Mouse (Mus musculus) stomach, postnatal 0 days (tissue): ENCODE measurements at regions not wholly inside any gene's neighbourhood (a gene's known extent, or its start where the extent isn't known, plus 50 kb on each side); places are given as distances from the start of the nearest gene placed in this dataset.

Source experiments
- CTCF ChIP-seq: IDR thresholded peaks from 2 replicates; pipeline ENCODE4 v1.5.1; 2016; ENCODE audit warnings: antibody characterized with exemption, low read depth, mild to moderate bottlenecking, moderate library complexity
- EP300 ChIP-seq: optimal IDR thresholded peaks from 2 replicates; pipeline ENCODE3; 2016; ENCODE audit warnings: antibody characterized with exemption

DNA sequence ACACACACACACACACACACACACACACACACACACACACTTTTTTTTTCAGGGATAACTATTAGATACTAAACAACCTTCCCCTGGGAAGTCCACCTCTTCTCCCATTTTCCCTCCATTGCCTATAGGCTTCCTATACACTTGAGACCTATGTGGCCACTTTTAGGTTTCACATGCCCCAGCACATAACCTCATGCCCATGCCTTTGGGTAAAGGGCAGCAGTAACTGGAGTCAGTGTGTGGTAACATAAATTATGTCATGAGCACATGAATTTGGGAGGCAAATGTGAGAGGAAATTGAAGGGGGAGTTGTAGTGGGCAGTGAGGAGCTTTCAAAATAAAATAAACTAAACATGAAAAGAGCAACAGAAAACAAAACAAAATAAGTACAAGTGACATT, 1101.5 kb downstream of the Galc start:
- TF ChIP-seq CTCF = no peak
- no peak for TF ChIP-seq EP300
